Mouse (Mus musculus): Measurements from ENCODE around the gene Prkd2. TPM values are rescaled to one million over a fixed set of nuclear protein-coding genes. Genes with fewer than 3 reads are reported as not detected.

Gene Prkd2
- total and polyA plus RNA-seq, 2 experiments from 2014 or later = 8.8 to 10.6 TPM

GRCm38 (mm10) chr7:16879796-16880547 lies 37.3 kb downstream of the Prkd2 start:
- H3K4me3 ChIP-seq (ENCODE audit: low read depth, low read length) = no peak overlapping the region
- H3K36me3 ChIP-seq (replicated peaks; ENCODE audit: control insufficient read depth, insufficient read depth, low read length) = 0 out of 2 replicates have a peak, but pooled peaks cover 7% of the 10 kb centered on the region
- DNase-seq (ENCODE audit: low spot score) = peak; percentile 76
- peaks cover 32% of the 10 kb centered on the region for H3K4me1 ChIP-seq (ENCODE audit: control insufficient read depth, insufficient read depth)
- no peak overlapping the region for H3K4me2 ChIP-seq (ENCODE audit: low read depth, low read length)
- no peaks in the 10 kb centered on the region for H3K27me3 ChIP-seq (ENCODE audit: control insufficient read depth, insufficient read depth, low read length)
- WGBS = 26% methylated on average over 8 of the region's 9 CpGs
- H3K9me3 ChIP-seq (replicated peaks; ENCODE audit: control insufficient read depth, low read length) = no peaks in the 10 kb centered on the region
- H3K27ac ChIP-seq (ENCODE audit: low read depth) = peak overlapping the region; percentile 87
- peak; percentile 82 for ATAC-seq (ENCODE audit: insufficient read depth, low read depth)
- 0 out of 2 replicates have a peak overlapping the region, but pooled peaks have one; percentile 17 for H3K9ac ChIP-seq (replicated peaks; ENCODE audit: low read depth, low read length)
- TF ChIP-seq EP300 (IDR thresholded peaks at IDR 0.05; ENCODE audit: low read depth) (no peak), CTCF (IDR thresholded peaks at IDR 0.05; ENCODE audit: low read depth) (no peak)

- no peak overlapping the region for H3K4me3 ChIP-seq (ENCODE audit: low read depth, low read length)
- no peak for DNase-seq (ENCODE audit: low spot score)
- 0 out of 2 replicates have a peak, but pooled peaks cover 1% of the 10 kb centered on the region for H3K27me3 ChIP-seq (ENCODE audit: control insufficient read depth, insufficient read depth, low read length)
- H3K4me2 ChIP-seq (ENCODE audit: low read depth, low read length) = no peak overlapping the region
- no peak overlapping the region for H3K9ac ChIP-seq (replicated peaks; ENCODE audit: low read depth, low read length)
- peaks cover 2% of the 10 kb centered on the region for H3K9me3 ChIP-seq (replicated peaks; ENCODE audit: control insufficient read depth, low read length)
- H3K4me1 ChIP-seq (ENCODE audit: control insufficient read depth, insufficient read depth) = peaks cover 31% of the 10 kb centered on the region
- TF ChIP-seq CTCF (IDR thresholded peaks at IDR 0.05; ENCODE audit: low read depth) (no peak), EP300 (IDR thresholded peaks at IDR 0.05; ENCODE audit: low read depth) (no peak)
- ATAC-seq (ENCODE audit: insufficient read depth, low read depth) = no peak
- H3K36me3 ChIP-seq (replicated peaks; ENCODE audit: control insufficient read depth, insufficient read depth, low read length) = peaks cover 14% of the 10 kb centered on the region
- H3K27ac ChIP-seq (ENCODE audit: low read depth) = peak overlapping the region; percentile 87
- 32% methylated on average over 5 of the region's 5 CpGs for WGBS
These were observed 37.9 kb downstream of the Prkd2 start for GRCm38 (mm10) chr7:16880615-16881014.

DNA sequence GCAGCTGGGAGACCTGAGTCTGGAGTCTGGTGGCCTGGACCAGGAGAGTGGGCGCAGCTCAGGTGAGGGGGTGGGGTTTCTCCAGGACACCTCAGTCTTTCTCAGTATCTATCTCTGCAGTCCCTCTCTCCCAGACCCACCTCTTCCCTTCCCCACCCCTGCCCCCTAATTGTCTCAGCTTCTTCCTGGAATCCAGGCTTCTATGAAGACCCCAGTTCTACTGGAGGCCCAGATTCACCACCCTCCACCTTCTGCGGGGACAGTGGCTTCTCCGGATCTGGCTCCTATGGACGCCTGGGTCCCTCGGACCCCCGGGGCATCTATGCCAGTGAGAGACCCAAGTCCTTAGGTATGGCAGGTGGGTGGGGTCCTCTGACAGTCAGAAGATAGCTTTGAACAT lies 40.5 kb downstream of the Prkd2 start:
- Histone ChIP-seq H3K4me1 (ENCODE audit: control insufficient read depth, insufficient read depth) (peaks cover 17% of the 10 kb centered on the region), H3K27me3 (ENCODE audit: control insufficient read depth, insufficient read depth, low read length) (0 out of 2 replicates have a peak, but pooled peaks cover 7% of the 10 kb centered on the region), H3K4me3 (ENCODE audit: low read depth, low read length) (no peak overlapping the region), H3K36me3 (replicated peaks; ENCODE audit: control insufficient read depth, insufficient read depth, low read length) (peaks cover 26% of the 10 kb centered on the region), H3K4me2 (ENCODE audit: low read depth, low read length) (no peak overlapping the region), H3K9me3 (replicated peaks; ENCODE audit: control insufficient read depth, low read length) (peaks cover 8% of the 10 kb centered on the region), H3K9ac (replicated peaks; ENCODE audit: low read depth, low read length) (peak overlapping the region; percentile 22; the same call in 1 of the 2 replicates), H3K27ac (ENCODE audit: low read depth) (0 out of 2 replicates have a peak overlapping the region, but pooled peaks have one; percentile 9)
- no peak for ATAC-seq (ENCODE audit: insufficient read depth, low read depth)
- DNase-seq (ENCODE audit: low spot score) = no peak
- TF ChIP-seq EP300 (IDR thresholded peaks at IDR 0.05; ENCODE audit: low read depth) = no peak
- no peak for TF ChIP-seq CTCF (IDR thresholded peaks at IDR 0.05; ENCODE audit: low read depth)
- 88% methylated on average over 6 of the region's 6 CpGs for WGBS

DNA sequence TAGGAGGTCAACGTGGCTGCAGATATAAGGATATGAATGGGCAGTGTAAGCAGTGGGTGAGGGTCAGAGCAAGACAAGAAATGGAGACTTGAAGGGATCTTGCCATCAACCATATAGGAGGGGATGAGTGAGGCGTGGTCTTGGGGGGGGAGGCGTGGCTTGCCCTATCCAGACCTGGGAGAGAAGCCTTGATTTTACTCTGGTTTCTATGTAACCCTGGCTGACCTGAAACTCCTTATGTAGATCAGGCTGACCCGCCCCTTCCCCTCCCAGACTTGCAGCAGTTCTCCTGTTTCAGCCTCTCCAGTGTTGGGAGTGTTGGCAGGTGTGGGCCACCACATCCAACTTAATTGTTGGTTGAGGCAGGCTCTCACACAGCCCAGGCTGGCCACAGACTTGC lies 41.6 kb downstream of the Prkd2 start:
- no peak for ATAC-seq (ENCODE audit: insufficient read depth, low read depth)
- Histone ChIP-seq H3K4me3 (ENCODE audit: low read depth, low read length) (no peak overlapping the region), H3K27me3 (ENCODE audit: control insufficient read depth, insufficient read depth, low read length) (0 out of 2 replicates have a peak, but pooled peaks cover 7% of the 10 kb centered on the region), H3K4me2 (ENCODE audit: low read depth, low read length) (no peak overlapping the region), H3K36me3 (replicated peaks; ENCODE audit: control insufficient read depth, insufficient read depth, low read length) (peaks cover 26% of the 10 kb centered on the region), H3K27ac (ENCODE audit: low read depth) (no peak overlapping the region), H3K4me1 (ENCODE audit: control insufficient read depth, insufficient read depth) (peaks cover 17% of the 10 kb centered on the region), H3K9ac (replicated peaks; ENCODE audit: low read depth, low read length) (no peak overlapping the region), H3K9me3 (replicated peaks; ENCODE audit: control insufficient read depth, low read length) (peaks cover 8% of the 10 kb centered on the region)
- no peak for TF ChIP-seq EP300 (IDR thresholded peaks at IDR 0.05; ENCODE audit: low read depth)
- TF ChIP-seq CTCF (IDR thresholded peaks at IDR 0.05; ENCODE audit: low read depth) = no peak
- 82% methylated on average over 4 of the region's 4 CpGs for WGBS
- DNase-seq (ENCODE audit: low spot score) = no peak

- Histone ChIP-seq H3K27me3 (ENCODE audit: control insufficient read depth, insufficient read depth, low read length) (0 out of 2 replicates have a peak, but pooled peaks cover 7% of the 10 kb centered on the region), H3K4me3 (ENCODE audit: low read depth, low read length) (peak overlapping the region; percentile 20), H3K27ac (ENCODE audit: low read depth) (no peak overlapping the region), H3K36me3 (replicated peaks; ENCODE audit: control insufficient read depth, insufficient read depth, low read length) (peaks cover 26% of the 10 kb centered on the region), H3K9ac (replicated peaks; ENCODE audit: low read depth, low read length) (no peak overlapping the region), H3K4me1 (ENCODE audit: control insufficient read depth, insufficient read depth) (peaks cover 12% of the 10 kb centered on the region), H3K4me2 (ENCODE audit: low read depth, low read length) (peak overlapping the region; percentile 27), H3K9me3 (replicated peaks; ENCODE audit: control insufficient read depth, low read length) (peaks cover 8% of the 10 kb centered on the region)
- TF ChIP-seq EP300 (IDR thresholded peaks at IDR 0.05; ENCODE audit: low read depth) = no peak
- TF ChIP-seq CTCF (IDR thresholded peaks at IDR 0.05; ENCODE audit: low read depth) = no peak
- 27% methylated on average over 62 of the region's 95 CpGs for WGBS
- DNase-seq (ENCODE audit: low spot score) (no peak), ATAC-seq (ENCODE audit: insufficient read depth, low read depth) (peak; percentile 17; the same call in 1 of the 2 replicates)
These were observed 42.6 kb downstream of the Prkd2 start for GRCm38 (mm10) chr7:16885271-16885776.

Measured in heart, postnatal 0 days (tissue).